Mouse (Mus musculus) myocyte (in vitro differentiated cells): ENCODE measurements at regions not wholly inside any gene's neighbourhood (a gene's known extent, or its start where the extent isn't known, plus 50 kb on each side); places are given as distances from the start of the nearest gene placed in this dataset.

Experiments
- CEBPB ChIP-seq: IDR thresholded peaks from 2 replicates; pipeline ENCODE4 v1.6.1; 2011; ENCODE audit warnings: mild to moderate bottlenecking, moderate library complexity; ENCODE audit not compliant: poor library complexity, insufficient read depth, severe bottlenecking
- E2F4 ChIP-seq: IDR thresholded peaks from one replicate; pipeline ENCODE4 v1.6.1; 2011; ENCODE audit warnings: mild to moderate bottlenecking, control low read depth, moderate library complexity; ENCODE audit not compliant: insufficient read depth
- MAX ChIP-seq: IDR thresholded peaks from one replicate; pipeline ENCODE4 v1.6.1; 2011; ENCODE audit warnings: low read depth, mild to moderate bottlenecking, control low read depth
- MYOD1 ChIP-seq, 3 experiments: IDR thresholded peaks; one replicate each; pipeline ENCODE4 v1.6.1; 2011; ENCODE audit warnings: control low read depth in 2 of 3, low read depth in 2 of 3, mild to moderate bottlenecking in 2 of 3, moderate library complexity in 1 of 3; ENCODE audit not compliant: insufficient read length in 2 of 3, control insufficient read depth in 1 of 3
- MYOG ChIP-seq, 3 experiments: IDR thresholded peaks; one replicate each; pipeline ENCODE4 v1.6.1; 2011; ENCODE audit warnings: control low read depth in 2 of 3, low read depth in 2 of 3, mild to moderate bottlenecking in 2 of 3; ENCODE audit not compliant: insufficient read length in 2 of 3, control insufficient read depth in 1 of 3, insufficient read depth in 1 of 3
- POLR2A ChIP-seq: IDR thresholded peaks from one replicate; pipeline ENCODE4 v1.6.1; 2011; ENCODE audit warnings: low read depth, mild to moderate bottlenecking, control low read depth, moderate library complexity; ENCODE audit not compliant: insufficient read length
- POLR2AphosphoS2 ChIP-seq: IDR thresholded peaks from one replicate; pipeline ENCODE4 v1.6.1; 2011; ENCODE audit warnings: low read depth, control low read depth; ENCODE audit not compliant: insufficient read length
- REST ChIP-seq: IDR thresholded peaks from one replicate; pipeline ENCODE4 v1.6.1; 2011; ENCODE audit warnings: mild to moderate bottlenecking, control low read depth, moderate library complexity; ENCODE audit not compliant: insufficient read depth, insufficient read length
- TCF12 ChIP-seq: IDR thresholded peaks from one replicate; pipeline ENCODE4 v1.6.1; 2011; ENCODE audit warnings: mild to moderate bottlenecking, control low read depth; ENCODE audit not compliant: poor library complexity, insufficient read depth, severe bottlenecking
- USF1 ChIP-seq: IDR thresholded peaks from one replicate; pipeline ENCODE4 v1.6.1; 2011; ENCODE audit warnings: low read depth, mild to moderate bottlenecking, control low read depth, moderate library complexity

DNA sequence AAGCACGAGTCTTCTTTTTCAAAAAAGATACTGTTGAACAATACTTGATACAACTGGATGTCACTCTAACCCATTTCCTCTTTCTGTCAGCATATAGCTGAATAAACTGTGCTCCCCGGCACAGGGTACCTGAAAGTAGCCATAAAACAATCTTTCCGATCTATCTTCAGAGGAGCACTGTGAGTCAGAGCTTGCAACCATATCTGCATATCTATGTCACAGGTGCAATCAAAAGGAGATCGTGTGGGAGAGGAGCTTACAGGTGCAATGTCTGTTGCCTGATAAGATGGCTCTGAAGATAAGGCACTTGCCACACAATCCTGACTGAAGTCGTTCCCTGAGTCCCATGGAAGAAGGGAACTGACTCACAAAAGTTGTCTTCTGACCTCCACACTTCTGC, 58.5 kb upstream of the Hnrnpa3 start:
- TF ChIP-seq USF1 (no peak), MYOD1 (IDR thresholded peaks at IDR 0.05; ENCODE audit: control insufficient read depth in 1 of 3, insufficient read length in 2 of 3, low read depth in 2 of 3) (no peak), CEBPB (no peak), REST (no peak), POLR2A (no peak), MAX (no peak), POLR2AphosphoS2 (no peak), MYOG (IDR thresholded peaks at IDR 0.05; ENCODE audit: control insufficient read depth in 1 of 3, insufficient read depth in 1 of 3, insufficient read length in 2 of 3, low read depth in 2 of 3) (no peak), E2F4 (no peak), TCF12 (no peak)
